Mouse (Mus musculus) forebrain, embryonic 12.5 days (tissue): ENCODE data around the gene Rfx4. TPM values are rescaled to one million over a fixed set of nuclear protein-coding genes. Genes with fewer than 3 reads are reported as not detected.

ENCODE experiments used
- ATAC-seq: fragments of 200-750 bp; cut with Nextera tagmentation; 2 replicates; pipeline ENCODE4 v1.8.0; 2017; ENCODE audit warnings: moderate TSS enrichment; ENCODE audit not compliant: low FRiP score
- H3K27ac ChIP-seq: fragments of 300-500 bp; sonication (generic); 2 replicates; pipeline ENCODE4 v1.5.1; 2016; ENCODE audit warnings: mild to moderate bottlenecking
- H3K27me3 ChIP-seq: fragments of 300-500 bp; sonication (generic); 2 replicates; pipeline ENCODE4 v1.6.1; 2016; ENCODE audit warnings: mild to moderate bottlenecking
- H3K36me3 ChIP-seq: fragments of 300-500 bp; sonication (generic); replicated peaks from 2 replicates; pipeline ENCODE4 v1.6.1; 2016; ENCODE audit warnings: mild to moderate bottlenecking
- H3K4me1 ChIP-seq: fragments of 300-500 bp; sonication (generic); 2 replicates; pipeline ENCODE4 v1.6.1; 2016
- H3K4me2 ChIP-seq: fragments of 300-500 bp; sonication (generic); 2 replicates; pipeline ENCODE4 v1.6.1; 2016; ENCODE audit warnings: mild to moderate bottlenecking, moderate library complexity
- H3K4me3 ChIP-seq: fragments of 300-500 bp; sonication (generic); replicated peaks from 2 replicates; pipeline ENCODE4 v1.5.1; 2016; ENCODE audit warnings: mild to moderate bottlenecking
- H3K9ac ChIP-seq: fragments of 300-500 bp; sonication (generic); 2 replicates; pipeline ENCODE4 v1.6.1; 2016; ENCODE audit warnings: mild to moderate bottlenecking
- H3K9me3 ChIP-seq: fragments of 300-500 bp; sonication (generic); 2 replicates; pipeline ENCODE4 v1.6.1; 2016
- WGBS: fragments of 180-500 bp; shearing (Covaris S2); methylation state at CpG from one replicate; pipeline ENCODE4 v1.1.7; 2016; 5-methylcytosine and 5-hydroxymethylcytosine counted together
- polyA plus RNA-seq: library from polyadenylated mRNA; unstranded; fragments of >200 nt; fragmentation: Nextera tagmentation; extraction: Ambion mirVana; gene quantifications from 2 replicates; pipeline ENCODE4 v1.2.1, GENCODE M21; 2016

Rfx4 gene
- polyA plus RNA-seq, 1 experiment from 2014 or later = 26.5 TPM

- no peak for ATAC-seq
- no peaks in the 10 kb centered on the region for H3K27me3 ChIP-seq
Measured at GRCm38 (mm10) chr10:84801521-84801920, 45.7 kb downstream of the Rfx4 start.

GRCm38 (mm10) chr10:84803216-84803844 lies 47.5 kb downstream of the Rfx4 start:
- ATAC-seq = no peak
- Histone ChIP-seq H3K9me3 (no peaks in the 10 kb centered on the region), H3K4me3 (no peak overlapping the region), H3K4me2 (no peak overlapping the region), H3K9ac (no peak overlapping the region), H3K27me3 (no peaks in the 10 kb centered on the region), H3K36me3 (peaks cover 6% of the 10 kb centered on the region; the same call in 1 of the 2 replicates), H3K27ac (0 out of 2 replicates have a peak overlapping the region, but pooled peaks have one; percentile 9), H3K4me1 (peaks cover 11% of the 10 kb centered on the region)
- WGBS = 49% methylated on average over 13 of the region's 13 CpGs

More at GRCm38 (mm10) chr10:84801521-84801920, 45.7 kb downstream of the Rfx4 start:
- H3K4me1 ChIP-seq = peaks cover 11% of the 10 kb centered on the region
- no peak overlapping the region for H3K27ac ChIP-seq
- 83% methylated on average over 6 of the region's 6 CpGs for WGBS
- no peak overlapping the region for H3K9ac ChIP-seq
- no peak overlapping the region for H3K4me2 ChIP-seq
- H3K4me3 ChIP-seq = no peak overlapping the region
- no peaks in the 10 kb centered on the region for H3K9me3 ChIP-seq
- peaks cover 6% of the 10 kb centered on the region; the same call in 1 of the 2 replicates for H3K36me3 ChIP-seq

GRCm38 (mm10) chr10:84805576-84805975 lies 49.7 kb downstream of the Rfx4 start:
- Histone ChIP-seq H3K4me2 (no peak overlapping the region), H3K9ac (no peak overlapping the region), H3K27me3 (no peaks in the 10 kb centered on the region), H3K36me3 (peaks cover 6% of the 10 kb centered on the region; the same call in 1 of the 2 replicates), H3K4me1 (peaks cover 14% of the 10 kb centered on the region), H3K27ac (no peak overlapping the region), H3K4me3 (no peak overlapping the region), H3K9me3 (no peaks in the 10 kb centered on the region)
- 87% methylated on average over 3 of the region's 3 CpGs for WGBS
- no peak for ATAC-seq

- 60% methylated on average over 9 of the region's 9 CpGs for WGBS
- ATAC-seq = peak; percentile 46; the same call in 1 of the 2 replicates
- H3K27ac ChIP-seq = 0 out of 2 replicates have a peak overlapping the region, but pooled peaks have one; percentile 11
- no peak overlapping the region for H3K4me2 ChIP-seq
- no peak overlapping the region for H3K9ac ChIP-seq
- H3K27me3 ChIP-seq = no peaks in the 10 kb centered on the region
- H3K36me3 ChIP-seq = peaks cover 6% of the 10 kb centered on the region; the same call in 1 of the 2 replicates
- H3K4me3 ChIP-seq = no peak overlapping the region
- H3K9me3 ChIP-seq = no peaks in the 10 kb centered on the region
- peaks cover 16% of the 10 kb centered on the region for H3K4me1 ChIP-seq
Measured at GRCm38 (mm10) chr10:84807206-84807605, 51.3 kb downstream of the Rfx4 start.

- H3K4me1 ChIP-seq = peaks cover 4% of the 10 kb centered on the region; the same call in 1 of the 2 replicates
- H3K4me3 ChIP-seq = no peak overlapping the region
- no peaks in the 10 kb centered on the region for H3K9me3 ChIP-seq
- no peak overlapping the region for H3K4me2 ChIP-seq
- WGBS = 72% methylated on average over 8 of the region's 8 CpGs
- H3K27me3 ChIP-seq = no peaks in the 10 kb centered on the region
- ATAC-seq = no peak
- H3K27ac ChIP-seq = no peak overlapping the region
- H3K36me3 ChIP-seq = peaks cover 7% of the 10 kb centered on the region
- H3K9ac ChIP-seq = no peak overlapping the region
Measured at GRCm38 (mm10) chr10:84810030-84810849, 54.4 kb downstream of the Rfx4 start.

- WGBS = 91% methylated on average over 11 of the region's 11 CpGs
Measured at GRCm38 (mm10) chr10:84811171-84811912, 55.5 kb downstream of the Rfx4 start.

GRCm38 (mm10) chr10:84811913-84812295 lies 56.0 kb downstream of the Rfx4 start:
- no peaks in the 10 kb centered on the region for H3K27me3 ChIP-seq
- H3K4me1 ChIP-seq = peaks cover 4% of the 10 kb centered on the region; the same call in 1 of the 2 replicates
- H3K27ac ChIP-seq = no peak overlapping the region
- WGBS = 79% methylated on average over 2 of the region's 2 CpGs
- ATAC-seq = no peak
- no peak overlapping the region for H3K4me2 ChIP-seq
- no peaks in the 10 kb centered on the region for H3K9me3 ChIP-seq
- H3K36me3 ChIP-seq = peaks cover 16% of the 10 kb centered on the region
- no peak overlapping the region for H3K4me3 ChIP-seq
- H3K9ac ChIP-seq = no peak overlapping the region

More at GRCm38 (mm10) chr10:84811171-84811912, 55.5 kb downstream of the Rfx4 start:
- H3K4me3 ChIP-seq = no peak overlapping the region
- no peak overlapping the region for H3K27ac ChIP-seq
- H3K4me2 ChIP-seq = no peak overlapping the region
- no peaks in the 10 kb centered on the region for H3K27me3 ChIP-seq
- H3K36me3 ChIP-seq = peaks cover 10% of the 10 kb centered on the region
- H3K9me3 ChIP-seq = no peaks in the 10 kb centered on the region
- ATAC-seq = no peak
- no peak overlapping the region for H3K9ac ChIP-seq
- H3K4me1 ChIP-seq = peaks cover 4% of the 10 kb centered on the region; the same call in 1 of the 2 replicates

GRCm38 (mm10) chr10:84815676-84816436 lies 60.0 kb downstream of the Rfx4 start:
- H3K36me3 ChIP-seq = peaks cover 22% of the 10 kb centered on the region
- WGBS = 71% methylated on average over 4 of the region's 4 CpGs

GRCm38 (mm10) chr10:84817086-84817869 lies 61.4 kb downstream of the Rfx4 start:
- 90% methylated on average over 7 of the region's 7 CpGs for WGBS
- ATAC-seq = no peak
- Histone ChIP-seq H3K27me3 (peaks cover 18% of the 10 kb centered on the region), H3K4me3 (no peak overlapping the region), H3K4me1 (peaks cover 4% of the 10 kb centered on the region), H3K4me2 (no peak overlapping the region), H3K9ac (no peak overlapping the region), H3K9me3 (no peaks in the 10 kb centered on the region), H3K27ac (no peak overlapping the region), H3K36me3 (peaks cover 22% of the 10 kb centered on the region)

More at GRCm38 (mm10) chr10:84815676-84816436, 60.0 kb downstream of the Rfx4 start:
- no peak overlapping the region for H3K9ac ChIP-seq
- peaks cover 14% of the 10 kb centered on the region for H3K27me3 ChIP-seq
- H3K4me3 ChIP-seq = no peak overlapping the region
- no peaks in the 10 kb centered on the region for H3K4me1 ChIP-seq
- no peak overlapping the region for H3K4me2 ChIP-seq
- ATAC-seq = no peak
- H3K27ac ChIP-seq = no peak overlapping the region
- no peaks in the 10 kb centered on the region for H3K9me3 ChIP-seq

- H3K27ac ChIP-seq = no peak overlapping the region
- H3K4me3 ChIP-seq = no peak overlapping the region
- peaks cover 22% of the 10 kb centered on the region for H3K27me3 ChIP-seq
- 80% methylated on average over 6 of the region's 6 CpGs for WGBS
- H3K4me1 ChIP-seq = peaks cover 20% of the 10 kb centered on the region
- H3K36me3 ChIP-seq = peaks cover 22% of the 10 kb centered on the region
- no peak overlapping the region for H3K4me2 ChIP-seq
- H3K9ac ChIP-seq = no peak overlapping the region
- no peaks in the 10 kb centered on the region for H3K9me3 ChIP-seq
- ATAC-seq = no peak
Measured at GRCm38 (mm10) chr10:84819669-84820068, 63.8 kb downstream of the Rfx4 start.

GRCm38 (mm10) chr10:84820230-84820629 lies 64.4 kb downstream of the Rfx4 start:
- Histone ChIP-seq H3K4me1 (peaks cover 20% of the 10 kb centered on the region), H3K4me3 (no peak overlapping the region), H3K9ac (no peak overlapping the region), H3K9me3 (no peaks in the 10 kb centered on the region), H3K27ac (no peak overlapping the region), H3K4me2 (no peak overlapping the region), H3K36me3 (peaks cover 20% of the 10 kb centered on the region), H3K27me3 (peaks cover 26% of the 10 kb centered on the region)
- WGBS = 76% methylated on average over 3 of the region's 3 CpGs
- no peak for ATAC-seq
